Mouse (Mus musculus): ENCODE results near the gene Slc9a6.

- TF ChIP-seq CTCF (IDR thresholded peaks at IDR 0.05; ENCODE audit: extremely low read depth, insufficient read depth, insufficient read length, insufficient replicate concordance) (no peak), POLR2A (IDR thresholded peaks at IDR 0.05; ENCODE audit: low read depth, low read length) (no peak)
These were observed 40.7 kb downstream of the Slc9a6 start for GRCm38 (mm10) chrX:56650355-56650652.
